Mouse (Mus musculus): ENCODE results near the gene Polg2. TPM values are rescaled to one million over a fixed set of nuclear protein-coding genes. Genes with fewer than 3 reads are reported as not detected.

Polg2 gene
- total RNA-seq, 2 experiments from 2014 or later, result 3.1 to 5.0 TPM

GRCm38 (mm10) chr11:106724176-106724915, 55.0 kb downstream of the Polg2 start:
- TF ChIP-seq CTCF (conservative IDR thresholded peaks at IDR 0.05), result no peak
- Histone ChIP-seq H3K4me3 (no peak overlapping the region), H3K27ac (no peak overlapping the region)
- no peak for DNase-seq (ENCODE audit: low spot score in 2 of 2)

DNA sequence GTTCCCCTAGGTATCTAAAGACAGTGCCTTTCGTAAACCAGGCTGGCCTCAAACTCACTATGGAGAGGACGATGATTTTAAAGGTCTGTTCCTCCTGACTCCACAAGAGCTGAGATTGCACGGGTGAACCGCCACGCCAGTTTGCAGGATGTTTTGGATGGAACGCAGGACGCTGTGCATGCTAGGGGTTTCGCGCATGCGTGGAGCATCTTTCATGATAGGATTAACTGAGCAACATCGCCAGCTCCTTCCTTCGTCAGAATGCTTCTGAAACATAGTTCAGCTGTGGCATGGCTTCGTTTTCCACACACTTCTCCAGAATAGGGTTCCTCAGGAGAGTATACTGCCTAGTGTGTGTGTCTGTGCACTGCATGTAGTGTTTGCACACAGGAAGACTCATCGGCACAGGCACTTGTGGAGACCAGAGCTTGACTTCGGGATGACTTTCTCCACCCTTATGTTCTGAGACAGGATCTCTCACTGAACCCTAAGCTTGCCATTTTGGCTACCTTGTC, 55.7 kb downstream of the Polg2 start:
- no peak for DNase-seq (ENCODE audit: low spot score in 2 of 2)
- no peak for TF ChIP-seq CTCF (conservative IDR thresholded peaks at IDR 0.05)
- H3K4me3 ChIP-seq, result no peak overlapping the region
- no peak overlapping the region for H3K27ac ChIP-seq

- H3K4me3 ChIP-seq, result no peak overlapping the region
- no peak overlapping the region for H3K27ac ChIP-seq
- no peak for DNase-seq (ENCODE audit: low spot score in 2 of 2)
- no peak for TF ChIP-seq CTCF (conservative IDR thresholded peaks at IDR 0.05)
Measured at GRCm38 (mm10) chr11:106722831-106723361, 56.4 kb downstream of the Polg2 start.

- Histone ChIP-seq H3K27ac (no peak overlapping the region), H3K4me3 (no peak overlapping the region)
- DNase-seq (ENCODE audit: low spot score in 2 of 2), result no peak
- no peak for TF ChIP-seq CTCF (conservative IDR thresholded peaks at IDR 0.05)
Measured at GRCm38 (mm10) chr11:106720379-106720778, 59.0 kb downstream of the Polg2 start.

Small RNAs within 50 kb of the gene (microRNA-seq; reads per million reads assigned to microRNA genes)
- gene Gm25994 (0.32 to 0.55 reads per million in 2 experiments), gene Mir3064 (13.3 to 18.5 reads per million in 2 experiments)

Other genes starting within 250 kb of the Polg2 start
- gene Tex2, start 166.1 kb downstream of the Polg2 start, total RNA-seq (2021), result 100 to 1,000 TPM; 144 TPM
- 10 to 100 TPM; 15.9 to 20.4 TPM for gene Pecam1, start 28.9 kb downstream of the Polg2 start, total RNA-seq (2021)
- gene Milr1, start 28.3 kb downstream of the Polg2 start, total RNA-seq (2021), result not detected
- 100 to 1,000 TPM; 779 to 834 TPM for gene Ddx5, start 9.6 kb upstream of the Polg2 start, total RNA-seq (2021)
- gene Cep95, start 9.7 kb upstream of the Polg2 start, total RNA-seq (2021), result 10 to 100 TPM; 13.6 to 18.8 TPM
- gene Smurf2, start 141.2 kb upstream of the Polg2 start, total RNA-seq (2021), result 10 to 100 TPM; 29.6 to 31.1 TPM
- 10 to 100 TPM; 17.7 to 19.1 TPM for gene Kpna2, start 220.0 kb upstream of the Polg2 start, total RNA-seq (2021)
- 1 to 10 TPM; 3.1 to 3.5 TPM for gene 1810010H24Rik, start 246.1 kb upstream of the Polg2 start, total RNA-seq (2021)